Mouse (Mus musculus) G1E (cell line): ENCODE data around the gene Robo4.

Source experiments
- CTCF ChIP-seq: IDR thresholded peaks from 2 replicates; pipeline ENCODE4 v1.5.1; 2012; ENCODE audit warnings: low read depth, low read length, inconsistent platforms, mixed read lengths
- GATA1 ChIP-seq: IDR thresholded peaks from 2 replicates; pipeline ENCODE4 v1.6.1; 2012; ENCODE audit warnings: borderline replicate concordance, low read length, inconsistent platforms, mixed read lengths
- TAL1 ChIP-seq: conservative IDR thresholded peaks from 2 replicates; pipeline ENCODE4 v1.6.1; 2012; ENCODE audit warnings: low read depth, low read length, inconsistent platforms, mixed read lengths

DNA sequence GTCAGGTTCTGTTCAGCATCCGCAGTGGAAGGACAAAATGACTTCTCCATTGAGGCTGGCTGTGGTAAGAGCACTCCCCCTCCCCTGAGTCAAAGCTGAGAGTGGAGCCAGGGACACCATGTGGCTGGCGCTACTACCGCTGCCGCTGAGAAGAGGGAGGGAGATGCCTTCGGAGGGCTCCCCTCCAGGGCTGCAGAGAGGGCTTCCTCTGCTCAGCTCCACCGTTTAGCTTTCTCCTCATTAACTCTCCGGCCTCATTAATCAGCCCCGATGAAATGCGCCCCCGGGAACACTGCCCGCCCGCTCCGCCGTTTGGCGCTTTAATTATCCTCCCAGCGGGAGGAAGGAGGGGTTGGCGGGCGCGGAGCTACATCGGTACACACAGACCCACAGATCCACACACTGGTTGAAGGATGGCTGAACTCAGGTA, 54.8 kb downstream of the Robo4 start:
- TF ChIP-seq CTCF (no peak), TAL1 (no peak), GATA1 (no peak)
